Mouse (Mus musculus): ENCODE measurements around the gene Atxn7l1.

DNA sequence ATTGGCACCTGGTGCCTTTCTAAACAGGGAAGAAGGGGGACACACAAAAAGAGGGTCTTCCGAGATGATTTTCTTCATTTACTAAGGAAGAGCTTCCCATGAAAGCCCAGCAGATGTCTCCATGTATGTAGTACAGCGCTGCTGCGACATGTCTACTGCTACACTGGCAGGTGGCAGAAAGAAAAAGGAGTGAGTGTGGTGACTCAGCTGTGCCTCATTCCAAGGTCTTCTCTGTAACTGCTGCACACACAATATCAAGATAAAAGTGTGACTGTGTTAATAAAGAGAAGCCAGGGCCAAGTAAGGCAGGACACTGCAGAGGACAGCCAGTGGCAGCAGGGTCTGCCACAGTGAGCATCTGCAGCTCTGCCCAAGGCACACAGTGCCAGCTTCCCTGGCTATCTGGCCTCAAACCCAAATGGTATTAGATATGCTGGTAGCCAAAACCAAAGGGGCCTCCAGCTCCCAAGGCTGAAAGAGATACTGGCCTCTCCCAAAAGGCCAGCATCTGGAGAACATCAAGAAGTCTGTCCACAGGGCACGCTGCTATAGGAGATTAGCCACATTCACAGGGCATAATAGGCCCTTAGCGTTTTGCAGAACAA, 212.5 kb downstream of the Atxn7l1 start:
- TF ChIP-seq CTCF (IDR thresholded peaks at IDR 0.05; ENCODE audit: control insufficient read depth, insufficient read depth, insufficient replicate concordance, low read depth, low read length): no peak
- TF ChIP-seq POLR2A (IDR thresholded peaks at IDR 0.05; ENCODE audit: control insufficient read depth, low read depth, low read length): no peak
